Mouse (Mus musculus) midbrain, embryonic 14.5 days (tissue): ENCODE measurements at regions not wholly inside any gene's neighbourhood (a gene's known extent, or its start where the extent isn't known, plus 50 kb on each side); places are given as distances from the start of the nearest gene placed in this dataset.

Experiments used
- ATAC-seq: fragments of 200-750 bp; cut with Nextera tagmentation; 2 replicates; pipeline ENCODE4 v1.8.0; 2017; ENCODE audit warnings: moderate number of reproducible peaks, moderate library complexity; ENCODE audit not compliant: low FRiP score, low TSS enrichment
- DNase-seq: peaks from one replicate; pipeline ENCODE4 v3.0.0-alpha.2; 2015
- H3K27ac ChIP-seq: fragments of 300-500 bp; sonication (generic); replicated peaks from 2 replicates; pipeline ENCODE4 v1.5.1; 2014; ENCODE audit warnings: mild to moderate bottlenecking, low read depth, low read length, moderate library complexity
- H3K27me3 ChIP-seq: fragments of 300-500 bp; sonication (generic); 2 replicates; pipeline ENCODE4 v1.6.1; 2014; ENCODE audit warnings: low read length, control low read depth, mixed read lengths; ENCODE audit not compliant: control insufficient read depth, insufficient read depth
- H3K36me3 ChIP-seq: fragments of 300-500 bp; sonication (generic); 2 replicates; pipeline ENCODE4 v1.6.1; 2014; ENCODE audit warnings: low read length, control low read depth; ENCODE audit not compliant: control insufficient read depth, insufficient read depth
- H3K4me1 ChIP-seq: fragments of 300-500 bp; sonication (generic); 2 replicates; pipeline ENCODE4 v1.6.1; 2014; ENCODE audit warnings: mild to moderate bottlenecking, antibody characterized with exemption, low read length, control low read depth; ENCODE audit not compliant: control insufficient read depth, insufficient read depth
- H3K4me2 ChIP-seq: fragments of 300-500 bp; sonication (generic); 2 replicates; pipeline ENCODE4 v1.6.1; 2014; ENCODE audit warnings: mild to moderate bottlenecking, low read length, moderate library complexity
- H3K4me3 ChIP-seq: fragments of 300-500 bp; sonication (generic); replicated peaks from 2 replicates; pipeline ENCODE4 v1.5.1; 2014; ENCODE audit warnings: low read depth, low read length
- H3K9ac ChIP-seq: fragments of 300-500 bp; sonication (generic); replicated peaks from 2 replicates; pipeline ENCODE4 v1.6.1; 2014; ENCODE audit warnings: mild to moderate bottlenecking, low read length, moderate library complexity
- H3K9me3 ChIP-seq: fragments of 300-500 bp; sonication (generic); 2 replicates; pipeline ENCODE4 v1.6.1; 2016; ENCODE audit warnings: low read length, control low read depth, mixed read lengths; ENCODE audit not compliant: control insufficient read depth
- WGBS: fragments of 180-500 bp; shearing (Covaris S2); extraction: QIAGEN DNeasy Blood & Tissue Kit; methylation state at CpG from one replicate; pipeline ENCODE4 v1.1.7; 2014; 5-methylcytosine and 5-hydroxymethylcytosine counted together

DNA sequence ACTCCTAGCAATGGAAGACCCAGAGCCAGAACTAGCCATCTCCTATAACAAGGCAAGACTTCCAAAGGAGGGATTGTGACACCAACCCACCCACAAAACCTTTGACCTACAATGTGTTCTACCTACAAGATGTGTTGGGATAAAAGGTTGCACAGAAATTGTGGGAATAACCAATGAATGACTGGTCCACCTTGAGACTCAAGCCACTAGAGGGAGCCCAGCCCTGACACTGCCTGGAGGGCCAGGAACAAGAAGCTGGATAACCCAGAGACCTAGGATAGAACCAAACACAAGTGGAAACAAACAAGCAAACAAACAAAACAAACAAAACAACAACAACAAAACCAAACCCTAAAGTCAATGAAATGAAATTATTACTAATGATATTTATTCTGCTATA is 288.8 kb downstream of the Dchs2 start:
- ATAC-seq (no peak), DNase-seq (peak; percentile 45)
- no peak overlapping the region for H3K9ac ChIP-seq
- no peak overlapping the region for H3K4me2 ChIP-seq
- no peak overlapping the region for H3K27ac ChIP-seq
- H3K4me1 ChIP-seq: no peaks in the 10 kb centered on the region
- H3K27me3 ChIP-seq: no peaks in the 10 kb centered on the region
- H3K4me3 ChIP-seq: no peak overlapping the region
- H3K36me3 ChIP-seq: no peaks in the 10 kb centered on the region
- no peaks in the 10 kb centered on the region for H3K9me3 ChIP-seq

DNA sequence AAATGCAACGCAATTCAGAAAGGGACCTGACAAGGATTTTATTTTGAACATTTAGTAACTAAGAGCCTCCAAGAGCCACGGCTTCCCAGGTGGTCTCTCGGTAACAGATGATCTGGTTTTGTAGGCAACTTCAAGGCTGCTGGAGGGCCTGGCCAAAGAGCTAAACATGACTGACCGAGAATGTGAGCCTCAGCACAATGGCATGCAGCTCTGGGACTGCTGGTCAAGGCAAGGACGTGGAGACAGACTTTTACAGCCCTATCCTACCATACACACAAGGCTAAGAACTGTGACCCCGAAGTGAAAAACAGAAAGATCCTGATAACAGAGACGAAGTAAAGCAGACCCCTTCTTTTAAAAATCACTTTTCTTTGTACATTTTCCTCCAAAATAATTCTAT is 296.5 kb downstream of the Dchs2 start:
- no peaks in the 10 kb centered on the region for H3K36me3 ChIP-seq
- H3K9me3 ChIP-seq: no peaks in the 10 kb centered on the region
- no peak for ATAC-seq
- no peak overlapping the region for H3K9ac ChIP-seq
- no peak overlapping the region for H3K4me3 ChIP-seq
- H3K27ac ChIP-seq: no peak overlapping the region
- 78% methylated on average over 7 of the region's 7 CpGs for WGBS
- no peaks in the 10 kb centered on the region for H3K27me3 ChIP-seq
- no peaks in the 10 kb centered on the region for H3K4me1 ChIP-seq
- DNase-seq: no peak
- no peak overlapping the region for H3K4me2 ChIP-seq

DNA sequence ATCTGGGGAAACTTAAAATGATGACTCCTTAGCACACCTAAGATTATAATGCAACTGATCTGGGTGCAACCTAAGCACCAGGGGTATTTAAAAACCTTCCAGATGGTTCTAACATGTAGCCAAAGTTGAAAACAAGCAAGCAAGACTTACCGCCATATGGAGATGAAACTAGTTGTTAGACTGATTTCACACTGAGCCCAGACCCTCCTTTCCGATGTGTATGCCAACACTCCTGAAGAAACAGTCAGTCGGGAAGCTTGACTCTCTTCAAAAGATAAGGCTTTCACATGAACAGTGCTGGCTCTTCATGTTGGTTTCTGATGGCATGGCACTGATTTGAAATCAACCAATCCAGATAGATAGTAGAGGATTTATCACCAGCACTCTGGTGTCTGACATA is 301.6 kb downstream of the Dchs2 start:
- no peaks in the 10 kb centered on the region for H3K27me3 ChIP-seq
- no peaks in the 10 kb centered on the region for H3K4me1 ChIP-seq
- no peak for DNase-seq
- H3K9ac ChIP-seq: no peak overlapping the region
- H3K9me3 ChIP-seq: no peaks in the 10 kb centered on the region
- H3K4me2 ChIP-seq: no peak overlapping the region
- no peak overlapping the region for H3K27ac ChIP-seq
- no peak overlapping the region for H3K4me3 ChIP-seq
- no peak for ATAC-seq
- WGBS: 94% methylated on average over 3 of the region's 3 CpGs
- H3K36me3 ChIP-seq: no peaks in the 10 kb centered on the region

DNA sequence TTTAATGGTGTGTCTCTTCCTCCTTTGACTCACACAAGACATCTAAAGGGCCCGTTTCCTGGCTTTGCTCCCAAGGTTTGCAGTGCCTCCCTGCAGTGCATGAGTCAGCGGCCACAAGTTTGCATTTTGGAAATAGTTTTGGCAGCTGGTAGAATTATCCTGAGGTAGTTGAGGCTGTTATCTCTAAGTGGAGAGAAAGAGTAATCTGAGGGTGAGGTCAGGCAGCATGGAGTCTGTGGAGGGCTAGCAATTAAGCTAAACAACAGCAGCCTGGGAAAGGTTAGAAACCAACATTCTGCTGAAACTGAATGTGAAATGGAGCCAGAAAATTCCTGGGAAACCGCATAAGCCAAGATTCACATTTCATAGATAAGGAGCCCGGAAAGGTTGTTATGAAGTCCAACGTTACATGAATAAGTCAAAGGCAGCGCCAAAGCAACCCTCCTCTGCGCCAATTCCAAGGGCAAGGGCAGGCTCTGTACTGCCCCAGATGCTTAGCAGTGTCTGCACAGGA is 318.5 kb downstream of the Dchs2 start:
- Histone ChIP-seq H3K27ac (no peak overlapping the region), H3K9me3 (no peaks in the 10 kb centered on the region), H3K36me3 (no peaks in the 10 kb centered on the region), H3K4me1 (no peaks in the 10 kb centered on the region), H3K27me3 (no peaks in the 10 kb centered on the region), H3K4me3 (no peak overlapping the region), H3K9ac (no peak overlapping the region), H3K4me2 (no peak overlapping the region)
- ATAC-seq (no peak), DNase-seq (no peak)
- WGBS: 93% methylated on average over 7 of the region's 7 CpGs

DNA sequence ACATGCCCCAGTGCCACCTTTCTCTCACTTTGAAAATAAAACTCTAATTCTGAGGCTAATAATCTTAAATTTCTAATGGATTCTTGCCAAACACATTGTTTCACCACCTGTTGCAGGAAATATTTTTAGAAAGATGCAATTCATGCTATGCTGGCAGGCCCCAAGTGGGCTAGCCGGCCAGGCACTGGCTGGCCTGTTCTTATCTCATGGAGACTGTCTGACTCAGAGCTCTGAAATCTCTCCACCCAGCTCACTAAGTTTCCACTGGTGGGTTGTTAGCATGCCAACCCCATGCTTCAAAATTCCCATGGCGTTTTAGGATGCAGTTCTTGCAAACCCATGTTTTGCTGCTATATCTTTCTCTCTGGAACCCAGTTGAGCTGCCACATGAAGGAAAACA is 315.5 kb upstream of the Sfrp2 start:
- no peaks in the 10 kb centered on the region for H3K27me3 ChIP-seq
- ATAC-seq (no peak), DNase-seq (no peak)
- H3K4me3 ChIP-seq: no peak overlapping the region
- WGBS: 91% methylated on average over 2 of the region's 2 CpGs
- no peak overlapping the region for H3K9ac ChIP-seq
- no peaks in the 10 kb centered on the region for H3K36me3 ChIP-seq
- no peaks in the 10 kb centered on the region for H3K4me1 ChIP-seq
- H3K27ac ChIP-seq: no peak overlapping the region
- H3K4me2 ChIP-seq: no peak overlapping the region
- no peaks in the 10 kb centered on the region for H3K9me3 ChIP-seq

DNA sequence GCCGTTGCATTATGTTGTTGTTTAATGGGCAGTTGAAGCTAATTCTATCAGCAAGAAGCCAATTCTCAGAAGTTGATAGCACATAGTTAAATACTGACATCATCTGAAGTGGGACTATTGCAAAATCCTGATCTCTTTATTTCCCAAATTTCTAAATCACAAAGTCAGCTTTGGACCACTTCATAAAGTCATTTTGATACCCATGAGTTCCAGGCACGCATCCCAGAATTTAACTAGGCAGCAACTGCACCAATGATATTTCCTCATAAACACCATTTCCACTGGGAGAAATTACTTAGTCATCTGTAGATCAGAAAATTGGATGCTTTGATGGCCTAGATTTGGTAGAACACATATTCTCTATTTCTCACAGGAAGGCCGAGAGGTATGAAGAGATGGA is 314.8 kb upstream of the Sfrp2 start:
- ATAC-seq (no peak), DNase-seq (no peak)
- Histone ChIP-seq H3K9ac (no peak overlapping the region), H3K9me3 (no peaks in the 10 kb centered on the region), H3K4me2 (no peak overlapping the region), H3K27me3 (no peaks in the 10 kb centered on the region), H3K36me3 (no peaks in the 10 kb centered on the region), H3K4me1 (no peaks in the 10 kb centered on the region), H3K4me3 (no peak overlapping the region), H3K27ac (no peak overlapping the region)
- WGBS: 93% methylated on average over 3 of the region's 3 CpGs

DNA sequence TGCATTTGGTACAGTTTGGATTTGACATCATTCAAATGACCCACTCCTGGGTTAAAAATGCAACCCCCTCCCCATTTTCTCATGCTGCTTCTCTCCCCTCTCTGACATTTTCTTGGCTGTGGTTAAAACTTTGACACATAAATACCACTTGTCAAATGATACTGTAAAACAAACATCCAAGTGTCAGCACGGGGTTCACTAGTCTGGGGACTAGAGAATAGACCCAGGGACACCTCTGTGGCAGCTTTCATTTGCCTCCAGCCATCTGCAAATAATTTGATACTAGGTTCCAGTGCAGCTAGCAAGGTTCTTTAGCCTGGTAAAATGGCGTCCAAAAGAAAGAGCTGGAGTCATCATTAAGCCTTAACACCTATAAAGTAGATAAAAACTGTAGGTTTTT is 312.7 kb upstream of the Sfrp2 start:
- Histone ChIP-seq H3K27ac (no peak overlapping the region), H3K4me3 (no peak overlapping the region), H3K9ac (no peak overlapping the region), H3K4me2 (no peak overlapping the region), H3K4me1 (no peaks in the 10 kb centered on the region), H3K9me3 (no peaks in the 10 kb centered on the region), H3K36me3 (no peaks in the 10 kb centered on the region), H3K27me3 (no peaks in the 10 kb centered on the region)
- 77% methylated on average over 2 of the region's 2 CpGs for WGBS
- ATAC-seq (no peak), DNase-seq (no peak)

DNA sequence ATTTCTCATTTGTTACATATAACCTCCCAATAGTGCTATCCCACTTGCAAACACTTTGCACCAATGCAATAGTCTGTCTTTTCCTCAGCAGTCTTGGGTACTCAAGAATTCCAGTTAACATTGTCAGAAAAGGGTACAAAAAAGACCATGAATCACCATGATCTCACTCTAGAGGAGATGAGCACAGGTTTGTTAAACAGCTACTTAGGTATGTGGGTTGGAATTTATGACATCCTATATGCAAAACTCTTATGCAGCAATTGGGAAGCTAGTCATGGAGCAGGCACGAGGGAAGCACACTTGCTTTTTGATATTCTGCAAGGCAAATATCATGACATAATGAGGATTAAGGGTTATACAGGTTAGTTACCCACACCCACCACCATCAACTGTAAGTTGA is 307.7 kb upstream of the Sfrp2 start:
- H3K9me3 ChIP-seq: no peaks in the 10 kb centered on the region
- H3K4me1 ChIP-seq: no peaks in the 10 kb centered on the region
- H3K27me3 ChIP-seq: no peaks in the 10 kb centered on the region
- no peak overlapping the region for H3K27ac ChIP-seq
- DNase-seq: no peak
- 80% methylated on average over 1 of the region's 1 CpGs for WGBS
- H3K36me3 ChIP-seq: no peaks in the 10 kb centered on the region
- no peak overlapping the region for H3K4me3 ChIP-seq
- no peak overlapping the region for H3K4me2 ChIP-seq
- ATAC-seq: no peak
- no peak overlapping the region for H3K9ac ChIP-seq

DNA sequence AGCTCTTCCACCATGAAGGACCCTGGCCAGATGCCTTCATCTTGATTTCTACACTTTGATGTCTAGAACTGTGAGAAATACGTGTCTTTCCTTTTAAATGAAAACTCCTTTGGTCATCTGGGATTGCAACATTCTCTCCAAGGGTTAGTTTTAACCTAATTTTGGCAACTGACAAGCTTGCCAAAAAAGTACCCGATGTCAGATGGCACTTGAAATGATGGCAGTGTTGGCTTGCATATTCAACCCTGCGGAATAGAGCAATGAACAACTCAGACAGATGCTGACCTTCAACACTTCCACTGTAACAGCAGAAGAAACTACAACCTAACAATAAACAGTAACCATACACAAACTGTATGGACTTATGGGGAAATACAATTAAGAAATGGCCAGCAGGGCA is 286.9 kb upstream of the Sfrp2 start:
- H3K36me3 ChIP-seq: no peaks in the 10 kb centered on the region
- no peak overlapping the region for H3K27ac ChIP-seq
- DNase-seq (no peak), ATAC-seq (no peak)
- 89% methylated on average over 3 of the region's 3 CpGs for WGBS
- no peak overlapping the region for H3K9ac ChIP-seq
- H3K4me2 ChIP-seq: no peak overlapping the region
- H3K4me3 ChIP-seq: no peak overlapping the region
- H3K4me1 ChIP-seq: no peaks in the 10 kb centered on the region
- H3K27me3 ChIP-seq: no peaks in the 10 kb centered on the region
- no peaks in the 10 kb centered on the region for H3K9me3 ChIP-seq
